Mouse (Mus musculus) thymus, adult 2 months (tissue): ENCODE results near the gene Arhgap23. TPM values are rescaled to one million over a fixed set of nuclear protein-coding genes. Genes with fewer than 3 reads are reported as not detected.

Experiments used
- DNase-seq: peaks from one replicate; pipeline ENCODE4 v3.0.0; 2021
- H3K27ac ChIP-seq: fragments of 200-500 bp; 2 replicates; pipeline ENCODE4 v1.5.1; 2012; ENCODE audit warnings: low read length, control low read depth; ENCODE audit not compliant: control insufficient read depth, insufficient read depth
- H3K27me3 ChIP-seq: fragments of 200-500 bp; 2 replicates; pipeline ENCODE4 v1.6.1; 2012; ENCODE audit warnings: mild to moderate bottlenecking, low read length, moderate library complexity, mixed read lengths; ENCODE audit not compliant: control insufficient read depth, insufficient read depth
- H3K36me3 ChIP-seq: fragments of 200-500 bp; 2 replicates; pipeline ENCODE4 v1.6.1; 2012; ENCODE audit warnings: mild to moderate bottlenecking, low read length, moderate library complexity; ENCODE audit not compliant: control insufficient read depth, insufficient read depth
- H3K4me1 ChIP-seq: fragments of 200-500 bp; replicated peaks from 2 replicates; pipeline ENCODE4 v1.6.1; 2012; ENCODE audit warnings: low read length; ENCODE audit not compliant: control insufficient read depth, insufficient read depth
- H3K4me3 ChIP-seq: fragments of 200-500 bp; 2 replicates; pipeline ENCODE4 v1.5.1; 2012; ENCODE audit warnings: mild to moderate bottlenecking, low read length, control low read depth, moderate library complexity; ENCODE audit not compliant: control insufficient read depth, insufficient read depth
- CTCF ChIP-seq: fragments of 200-500 bp; IDR thresholded peaks from 2 replicates; pipeline ENCODE4 v1.5.1; 2012; ENCODE audit warnings: mild to moderate bottlenecking, control low read depth, low read length, moderate library complexity, borderline replicate concordance; ENCODE audit not compliant: control insufficient read depth, poor library complexity, insufficient read depth; ENCODE audit errors: extremely low read depth
- POLR2A ChIP-seq: fragments of 200-500 bp; IDR thresholded peaks from 2 replicates; pipeline ENCODE4 v1.6.1; 2012; ENCODE audit warnings: mild to moderate bottlenecking, low read length, control low read depth, moderate library complexity; ENCODE audit not compliant: control insufficient read depth, poor library complexity, insufficient read depth; ENCODE audit errors: extremely low read depth
- WGBS: fragments of 180-500 bp; shearing (Covaris S2); methylation state at CpG from one replicate; pipeline ENCODE4 v1.1.7; 2018; 5-methylcytosine and 5-hydroxymethylcytosine counted together
- polyA plus RNA-seq: library from polyadenylated mRNA; depleted of rRNA; stranded (reverse); fragments of >200 nt; gene quantifications from 2 replicates; pipeline ENCODE4 v1.2.3, GENCODE M21; 2012

Gene Arhgap23
- polyA plus RNA-seq, 1 experiment = 13.3 TPM

GRCm38 (mm10) chr11:97447979-97448378, 32.6 kb downstream of the Arhgap23 start:
- WGBS = 93% methylated on average over 7 of the region's 7 CpGs
- TF ChIP-seq POLR2A = no peak
- no peak for TF ChIP-seq CTCF
- Histone ChIP-seq H3K27me3 (no peaks in the 10 kb centered on the region), H3K36me3 (no peaks in the 10 kb centered on the region), H3K27ac (no peak overlapping the region), H3K4me1 (no peaks in the 10 kb centered on the region), H3K4me3 (no peak overlapping the region)
- no peak for DNase-seq

- no peak overlapping the region for H3K4me3 ChIP-seq
- WGBS = 94% methylated on average over 11 of the region's 11 CpGs
- TF ChIP-seq CTCF (no peak), POLR2A (no peak)
- no peak for DNase-seq
- H3K27ac ChIP-seq = no peak overlapping the region
- no peaks in the 10 kb centered on the region for H3K27me3 ChIP-seq
- H3K4me1 ChIP-seq = no peaks in the 10 kb centered on the region
- H3K36me3 ChIP-seq = no peaks in the 10 kb centered on the region
Measured at GRCm38 (mm10) chr11:97448611-97449394, 33.5 kb downstream of the Arhgap23 start.

GRCm38 (mm10) chr11:97449601-97450293, 34.4 kb downstream of the Arhgap23 start:
- DNase-seq = no peak
- Histone ChIP-seq H3K27me3 (no peaks in the 10 kb centered on the region), H3K36me3 (no peaks in the 10 kb centered on the region), H3K4me3 (no peak overlapping the region), H3K4me1 (no peaks in the 10 kb centered on the region), H3K27ac (no peak overlapping the region)
- WGBS = 70% methylated on average over 15 of the region's 15 CpGs
- no peak for TF ChIP-seq CTCF
- TF ChIP-seq POLR2A = no peak

- no peak for TF ChIP-seq POLR2A
- TF ChIP-seq CTCF = no peak
- no peaks in the 10 kb centered on the region for H3K36me3 ChIP-seq
Measured at GRCm38 (mm10) chr11:97450305-97450922, 35.1 kb downstream of the Arhgap23 start.

GRCm38 (mm10) chr11:97451625-97452024, 36.3 kb downstream of the Arhgap23 start:
- Histone ChIP-seq H3K4me3 (no peak overlapping the region), H3K27me3 (no peaks in the 10 kb centered on the region), H3K4me1 (no peaks in the 10 kb centered on the region), H3K36me3 (no peaks in the 10 kb centered on the region), H3K27ac (no peak overlapping the region)
- no peak for DNase-seq
- 95% methylated on average over 15 of the region's 15 CpGs for WGBS
- TF ChIP-seq CTCF = no peak
- TF ChIP-seq POLR2A = no peak

More at GRCm38 (mm10) chr11:97450305-97450922, 35.1 kb downstream of the Arhgap23 start:
- no peak for DNase-seq
- no peak overlapping the region for H3K4me3 ChIP-seq
- H3K4me1 ChIP-seq = no peaks in the 10 kb centered on the region
- WGBS = 91% methylated on average over 10 of the region's 10 CpGs
- H3K27ac ChIP-seq = no peak overlapping the region
- no peaks in the 10 kb centered on the region for H3K27me3 ChIP-seq

- no peak for DNase-seq
- Histone ChIP-seq H3K36me3 (no peaks in the 10 kb centered on the region), H3K4me1 (no peaks in the 10 kb centered on the region), H3K27me3 (no peaks in the 10 kb centered on the region), H3K27ac (no peak overlapping the region), H3K4me3 (no peak overlapping the region)
- no peak for TF ChIP-seq POLR2A
- no peak for TF ChIP-seq CTCF
- WGBS = 94% methylated on average over 4 of the region's 4 CpGs
Measured at GRCm38 (mm10) chr11:97457120-97457519, 41.8 kb downstream of the Arhgap23 start.
